Mouse (Mus musculus): Measurements from ENCODE around the gene Zscan10.
"Not testable (repeated sequence)": the region's sequence is repeated elsewhere in the genome, so short reads cannot be mapped to it uniquely, and the experiment has no call there.

Zscan10 gene

DNA sequence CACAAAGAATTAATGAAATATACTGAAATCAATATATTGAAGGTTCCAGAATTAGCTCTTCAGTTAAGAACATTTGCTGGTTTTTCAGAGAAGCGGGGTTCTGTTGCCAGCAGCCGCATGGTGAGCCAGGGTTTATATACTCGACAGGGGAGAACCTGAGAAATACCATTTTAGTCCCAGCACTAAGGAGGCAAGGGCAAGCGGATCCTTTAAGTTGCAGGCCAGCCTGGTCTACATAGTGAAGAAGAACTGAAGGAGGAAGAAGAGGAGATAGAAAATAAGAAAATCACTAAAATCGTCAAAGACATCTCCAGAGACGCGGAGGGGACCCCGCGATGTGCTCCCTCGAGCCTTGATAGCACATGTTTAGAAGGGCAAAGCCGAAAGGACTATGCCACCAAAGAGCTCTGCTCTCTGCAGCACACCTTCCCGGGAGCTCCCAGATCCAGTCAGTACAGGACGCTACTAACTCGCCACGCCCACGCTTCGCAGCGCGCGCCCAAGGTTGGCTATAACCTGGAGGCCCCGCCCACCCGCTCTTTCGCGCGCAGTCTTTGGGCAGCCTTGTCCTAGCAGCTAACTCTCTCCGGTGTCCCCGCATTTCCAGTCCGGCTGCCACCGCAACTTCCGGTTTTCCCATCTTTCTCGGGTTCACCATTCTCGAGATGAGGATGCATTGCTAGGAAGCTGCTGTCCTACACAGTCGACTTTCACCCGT, 8.3 kb upstream of the Zscan10 start:
- DNase-seq (ENCODE audit: low spot score): peak; percentile 96

GRCm38 (mm10) chr17:23592926-23593300, 7.7 kb upstream of the Zscan10 start:
- no peak for DNase-seq (ENCODE audit: low spot score)

- DNase-seq (ENCODE audit: low spot score): not testable (repeated sequence)
Observed at GRCm38 (mm10) chr17:23595139-23595538, 5.5 kb upstream of the Zscan10 start.

- DNase-seq (ENCODE audit: low spot score): peak; percentile 60
Observed at GRCm38 (mm10) chr17:23598582-23599552, 1.8 kb upstream of the Zscan10 start, which contains the start of gene Zfp13. TSS of gene Zfp13 (minus strand) at chr17:23599487.

- DNase-seq (ENCODE audit: low spot score): no peak
Observed at GRCm38 (mm10) chr17:23599605-23600063, 1.0 kb upstream of the Zscan10 start.

GRCm38 (mm10) chr17:23601836-23602585, 1.4 kb downstream of the Zscan10 start:
- DNase-seq (ENCODE audit: low spot score): no peak

DNA sequence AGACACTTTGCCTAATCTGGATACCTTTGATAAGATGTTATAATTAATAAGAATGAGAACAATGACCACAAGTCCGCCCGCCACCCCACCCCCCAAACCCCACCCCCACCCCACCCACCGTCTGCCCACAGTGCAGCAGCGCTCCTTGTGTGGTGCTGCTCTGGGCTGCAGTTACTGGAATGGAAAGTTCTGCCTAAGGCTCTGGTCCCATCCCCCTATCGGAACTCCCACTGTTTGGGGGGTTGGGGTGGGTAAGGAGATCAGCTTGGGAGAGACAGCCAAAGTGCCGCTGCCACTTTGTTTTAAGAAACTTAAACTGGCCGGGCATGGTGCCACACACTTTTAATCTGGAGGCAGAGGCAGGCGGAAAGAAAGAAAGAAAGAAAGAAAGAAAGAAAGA, 2.4 kb downstream of the Zscan10 start:
- DNase-seq (ENCODE audit: low spot score): no peak

GRCm38 (mm10) chr17:23603542-23603941, 2.9 kb downstream of the Zscan10 start:
- no peak for DNase-seq (ENCODE audit: low spot score)

GRCm38 (mm10) chr17:23604394-23604793, 3.7 kb downstream of the Zscan10 start:
- DNase-seq (ENCODE audit: low spot score): no peak

DNA sequence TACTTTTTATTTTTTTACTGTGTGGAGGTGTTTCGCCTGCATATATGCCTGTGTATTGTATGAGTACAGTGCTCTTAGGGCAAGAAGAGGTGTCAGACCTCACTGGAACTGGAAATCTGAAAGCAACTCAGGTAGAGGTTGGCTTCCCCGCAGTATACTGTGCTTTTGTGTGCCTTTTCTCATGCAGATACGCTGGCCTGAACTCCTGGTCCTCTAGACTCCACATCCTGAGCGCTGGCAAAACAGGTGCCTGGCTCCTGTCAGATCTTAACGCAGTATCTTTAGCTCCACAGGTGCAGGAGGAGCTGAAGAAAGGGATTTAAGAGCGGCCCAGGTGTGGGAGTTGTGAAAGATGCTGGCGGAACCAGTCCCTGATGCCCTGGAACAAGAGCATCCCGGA, 4.6 kb downstream of the Zscan10 start:
- DNase-seq (ENCODE audit: low spot score): no peak

GRCm38 (mm10) chr17:23609612-23610011, 9.0 kb downstream of the Zscan10 start:
- no peak for DNase-seq (ENCODE audit: low spot score)

GRCm38 (mm10) chr17:23610361-23610800, 9.7 kb downstream of the Zscan10 start:
- no peak for DNase-seq (ENCODE audit: low spot score)

GRCm38 (mm10) chr17:23617087-23617486, 16.4 kb downstream of the Zscan10 start:
- DNase-seq (ENCODE audit: low spot score): no peak

GRCm38 (mm10) chr17:23620351-23620750, 19.7 kb downstream of the Zscan10 start:
- no peak for DNase-seq (ENCODE audit: low spot score)

- no peak for DNase-seq (ENCODE audit: low spot score)
Observed at GRCm38 (mm10) chr17:23627813-23628212, 27.2 kb downstream of the Zscan10 start.

GRCm38 (mm10) chr17:23630195-23631020, 29.8 kb downstream of the Zscan10 start:
- DNase-seq (ENCODE audit: low spot score): peak; percentile 68

- DNase-seq (ENCODE audit: low spot score): no peak
Observed at GRCm38 (mm10) chr17:23631241-23631640, 30.6 kb downstream of the Zscan10 start.

DNA sequence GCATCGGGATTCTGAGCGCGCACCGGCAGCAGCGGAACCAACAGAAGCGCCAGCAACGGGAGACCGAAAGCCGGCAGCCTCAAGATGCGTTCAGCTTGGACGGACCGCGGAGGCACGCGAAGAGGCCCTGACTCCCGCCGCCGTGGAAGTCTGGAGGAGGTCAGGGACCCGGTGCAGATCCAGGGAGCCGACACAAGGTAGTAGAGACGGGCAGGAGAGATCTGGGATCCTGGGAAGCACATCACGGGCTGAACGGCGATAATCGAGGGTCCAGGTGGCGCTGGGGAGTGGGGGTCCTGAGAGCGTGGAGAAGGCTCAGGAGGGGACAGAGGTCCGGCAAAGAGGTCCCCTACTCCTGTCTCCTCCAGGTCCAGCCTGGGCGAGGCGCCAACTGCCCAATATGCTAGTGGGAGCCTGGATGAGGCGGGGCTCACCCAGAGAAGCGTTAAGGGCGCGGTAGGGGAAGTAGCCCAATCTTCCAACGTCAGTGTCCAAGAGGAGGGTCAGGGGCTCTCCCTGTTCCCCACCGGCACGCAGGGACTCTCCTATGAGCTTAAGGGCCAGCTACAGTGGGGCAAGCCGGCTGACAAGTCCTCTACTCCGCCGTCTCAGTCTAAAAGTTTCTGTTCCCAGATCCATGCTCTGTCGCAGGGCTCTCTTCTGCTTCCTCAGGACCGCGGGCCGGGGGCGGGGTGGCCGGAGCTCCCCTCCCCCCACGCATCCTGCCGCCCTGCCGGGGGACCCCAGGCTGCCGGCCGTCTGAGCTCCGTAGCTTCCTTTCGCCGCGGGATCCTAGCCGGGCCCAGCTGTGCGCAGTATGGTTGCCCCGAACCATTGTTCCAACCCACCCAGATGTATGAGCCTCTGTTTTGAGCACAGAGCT, 44.2 kb downstream of the Zscan10 start, which contains the start of gene Mmp25:
Gene Mmp25 (minus strand): TSS at position 665 of the 883 bp plus-strand sequence.
- DNase-seq (ENCODE audit: low spot score): no peak

DNA sequence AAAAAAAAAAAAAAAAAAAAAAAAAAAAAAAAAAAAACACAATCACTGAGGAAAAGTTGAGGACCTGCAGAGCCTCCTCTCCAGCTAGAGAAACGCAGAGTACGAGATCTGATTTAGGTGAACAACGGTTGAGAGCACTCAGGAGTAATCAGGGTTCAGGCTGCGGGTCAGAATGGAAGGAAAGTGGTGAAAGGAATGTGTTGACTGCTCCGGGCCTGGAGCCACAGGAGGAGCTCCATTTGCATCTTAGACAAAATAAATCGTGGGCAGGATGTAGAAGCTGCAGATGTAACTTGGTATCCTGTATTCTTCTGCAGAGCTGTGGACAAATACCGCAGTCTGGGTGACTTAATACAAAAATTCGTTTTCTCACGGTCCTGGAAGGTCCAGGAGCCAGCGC, 45.2 kb downstream of the Zscan10 start:
- DNase-seq (ENCODE audit: low spot score): no peak

GRCm38 (mm10) chr17:23651363-23651762, 50.7 kb downstream of the Zscan10 start:
- no peak for DNase-seq (ENCODE audit: low spot score)

All from left cerebral cortex, adult 11 months (tissue).